Mouse (Mus musculus) limb, embryonic 11.5 days (tissue): Measurements from ENCODE around the gene Krt28. TPM values are rescaled to one million over a fixed set of nuclear protein-coding genes. Genes with fewer than 3 reads are reported as not detected.

Experiments
- ATAC-seq: fragments of 200-750 bp; cut with Nextera tagmentation; 2 replicates; pipeline ENCODE4 v1.8.0; 2017; ENCODE audit warnings: low read depth; ENCODE audit not compliant: insufficient number of reproducible peaks, low FRiP score, low TSS enrichment
- DNase-seq: peaks from one replicate; pipeline ENCODE4 v3.0.0-alpha.2; 2015; ENCODE audit warnings: low spot score
- H3K27ac ChIP-seq: fragments of 300-500 bp; sonication (generic); replicated peaks from 2 replicates; pipeline ENCODE4 v1.5.1; 2014; ENCODE audit warnings: low read depth, mild to moderate bottlenecking, low read length
- H3K27me3 ChIP-seq: fragments of 300-500 bp; sonication (generic); 2 replicates; pipeline ENCODE4 v1.6.1; 2014; ENCODE audit warnings: mild to moderate bottlenecking, low read length, mixed read lengths; ENCODE audit not compliant: control insufficient read depth, insufficient read depth
- H3K36me3 ChIP-seq: fragments of 300-500 bp; sonication (generic); 2 replicates; pipeline ENCODE4 v1.6.1; 2014; ENCODE audit warnings: mild to moderate bottlenecking, low read length, moderate library complexity, mixed read lengths; ENCODE audit not compliant: control insufficient read depth, insufficient read depth
- H3K4me1 ChIP-seq: fragments of 300-500 bp; sonication (generic); 2 replicates; pipeline ENCODE4 v1.6.1; 2014; ENCODE audit warnings: low read length, mixed read lengths; ENCODE audit not compliant: control insufficient read depth, insufficient read depth
- H3K4me2 ChIP-seq: fragments of 300-500 bp; sonication (generic); 2 replicates; pipeline ENCODE4 v1.6.1; 2014; ENCODE audit warnings: low read depth, mild to moderate bottlenecking, moderate library complexity; ENCODE audit not compliant: severe bottlenecking
- H3K4me3 ChIP-seq: fragments of 300-500 bp; sonication (generic); 2 replicates; pipeline ENCODE4 v1.5.1; 2014; ENCODE audit warnings: low read depth, low read length
- H3K9ac ChIP-seq: fragments of 300-500 bp; sonication (generic); 2 replicates; pipeline ENCODE4 v1.6.1; 2014; ENCODE audit warnings: mild to moderate bottlenecking, low read length
- H3K9me3 ChIP-seq: fragments of 300-500 bp; sonication (generic); 2 replicates; pipeline ENCODE4 v1.6.1; 2016; ENCODE audit warnings: low read length; ENCODE audit not compliant: control insufficient read depth
- WGBS: fragments of 180-500 bp; shearing (Covaris S2); extraction: QIAGEN DNeasy Blood & Tissue Kit; methylation state at CpG from one replicate; pipeline ENCODE4 v1.1.7; 2014; 5-methylcytosine and 5-hydroxymethylcytosine counted together
- polyA plus RNA-seq: library from polyadenylated mRNA; unstranded; fragments of >200 nt; fragmentation: Nextera tagmentation; extraction: Ambion mirVana; gene quantifications from 2 replicates; pipeline ENCODE4 v1.2.1, GENCODE M21; 2014

Gene Krt28
- polyA plus RNA-seq, 1 experiment from 2014 or later, result 0.47 TPM

DNA sequence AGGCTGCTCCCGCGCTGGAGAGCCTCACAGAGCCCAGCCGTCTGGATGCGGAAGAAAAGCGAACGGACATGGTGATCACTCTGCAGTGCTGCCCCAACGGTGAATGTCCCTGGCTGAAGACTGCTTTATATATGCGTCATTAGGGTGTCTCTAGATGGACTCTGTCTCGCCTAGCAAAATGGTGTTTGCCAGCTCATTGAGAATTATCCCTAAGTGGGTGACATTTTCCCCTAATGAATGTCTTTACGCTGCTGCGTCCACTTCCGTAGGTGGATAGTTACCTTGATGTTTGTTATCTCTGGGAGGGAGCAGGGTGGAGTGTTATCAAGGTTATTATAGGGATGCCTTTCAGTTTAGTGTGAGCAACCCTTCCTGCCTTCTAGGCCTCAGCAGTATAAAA is 23.7 kb downstream of the Krt28 start, which contains the start of gene Krt27:
Krt27 (minus strand) TSS at position 101 of the 400 bp plus-strand sequence.
- H3K4me2 ChIP-seq, result no peak within 1 kb of the TSS
- H3K9me3 ChIP-seq, result no peaks in the 10 kb centered on the region
- H3K27ac ChIP-seq, result no peak within 1 kb of the TSS
- no peak within 1 kb of the TSS for H3K4me3 ChIP-seq
- H3K36me3 ChIP-seq, result no peaks in the 10 kb centered on the region
- no peaks in the 10 kb centered on the region for H3K27me3 ChIP-seq
- 77% methylated on average over 12 of the region's 12 CpGs for WGBS
- H3K4me1 ChIP-seq, result no peaks in the 10 kb centered on the region
- DNase-seq (no peak), ATAC-seq (no peak)
- no peak within 1 kb of the TSS for H3K9ac ChIP-seq

GRCm38 (mm10) chr11:99339299-99339847 is 35.3 kb downstream of the Krt28 start:
- Histone ChIP-seq H3K4me1 (no peaks in the 10 kb centered on the region), H3K9me3 (no peaks in the 10 kb centered on the region), H3K27ac (no peak overlapping the region), H3K9ac (no peak overlapping the region), H3K4me3 (no peak overlapping the region), H3K27me3 (no peaks in the 10 kb centered on the region), H3K4me2 (no peak overlapping the region), H3K36me3 (no peaks in the 10 kb centered on the region)
- DNase-seq (no peak), ATAC-seq (no peak)
- 84% methylated on average over 11 of the region's 11 CpGs for WGBS

DNA sequence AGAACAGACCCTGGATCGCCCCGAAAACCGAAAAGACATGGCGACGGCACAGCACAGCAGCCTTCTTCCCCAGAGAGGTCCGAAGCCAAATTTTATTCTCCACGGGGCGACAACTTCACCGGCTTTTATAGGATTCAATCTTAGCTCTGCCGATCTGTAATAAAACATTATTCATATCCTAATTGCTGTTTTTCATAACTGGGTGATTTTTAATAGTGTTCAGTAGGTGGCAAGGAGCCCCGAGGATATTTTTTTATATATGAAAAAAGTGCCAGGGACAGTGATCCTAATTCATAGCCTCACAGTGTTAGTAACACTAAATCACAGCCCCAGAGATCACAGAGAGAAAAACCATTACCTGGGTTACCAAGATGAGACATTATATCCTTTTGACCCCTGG is 36.8 kb downstream of the Krt28 start, which contains the start of gene Krt26:
Krt26 (minus strand) TSS at position 101 of the 400 bp plus-strand sequence.
- H3K9me3 ChIP-seq, result no peaks in the 10 kb centered on the region
- H3K27me3 ChIP-seq, result no peaks in the 10 kb centered on the region
- no peak within 1 kb of the TSS for H3K9ac ChIP-seq
- H3K4me1 ChIP-seq, result no peaks in the 10 kb centered on the region
- no peak within 1 kb of the TSS for H3K4me2 ChIP-seq
- H3K4me3 ChIP-seq, result no peak within 1 kb of the TSS
- H3K36me3 ChIP-seq, result no peaks in the 10 kb centered on the region
- ATAC-seq (no peak), DNase-seq (no peak)
- WGBS, result 92% methylated on average over 11 of the region's 11 CpGs
- no peak within 1 kb of the TSS for H3K27ac ChIP-seq

GRCm38 (mm10) chr11:99333426-99333825 is 41.3 kb downstream of the Krt28 start:
- 81% methylated on average over 13 of the region's 13 CpGs for WGBS
- no peak for DNase-seq
- Histone ChIP-seq H3K9ac (no peak overlapping the region), H3K4me1 (no peaks in the 10 kb centered on the region), H3K27ac (no peak overlapping the region), H3K27me3 (no peaks in the 10 kb centered on the region), H3K4me2 (no peak overlapping the region), H3K4me3 (no peak overlapping the region), H3K9me3 (no peaks in the 10 kb centered on the region), H3K36me3 (no peaks in the 10 kb centered on the region)
- no peak for ATAC-seq

GRCm38 (mm10) chr11:99329655-99330054 is 45.0 kb downstream of the Krt28 start:
- H3K4me1 ChIP-seq, result no peaks in the 10 kb centered on the region
- DNase-seq (no peak), ATAC-seq (no peak)
- no peak overlapping the region for H3K27ac ChIP-seq
- H3K4me2 ChIP-seq, result no peak overlapping the region
- no peaks in the 10 kb centered on the region for H3K9me3 ChIP-seq
- no peak overlapping the region for H3K9ac ChIP-seq
- no peak overlapping the region for H3K4me3 ChIP-seq
- no peaks in the 10 kb centered on the region for H3K27me3 ChIP-seq
- no peaks in the 10 kb centered on the region for H3K36me3 ChIP-seq
- WGBS, result 76% methylated on average over 2 of the region's 2 CpGs

- no peak for ATAC-seq
- no peak within 1 kb of the TSS for H3K4me2 ChIP-seq
- no peaks in the 10 kb centered on the region for H3K9me3 ChIP-seq
- no peak for DNase-seq
- no peak within 1 kb of the TSS for H3K27ac ChIP-seq
- 92% methylated on average over 11 of the region's 11 CpGs for WGBS
- H3K4me3 ChIP-seq, result no peak within 1 kb of the TSS
- no peaks in the 10 kb centered on the region for H3K36me3 ChIP-seq
- no peaks in the 10 kb centered on the region for H3K27me3 ChIP-seq
- no peak within 1 kb of the TSS for H3K9ac ChIP-seq
- no peaks in the 10 kb centered on the region for H3K4me1 ChIP-seq
These were observed 51.9 kb downstream of the Krt28 start, which contains the start of gene Krt25 for GRCm38 (mm10) chr11:99322851-99323250. TSS of gene Krt25 (minus strand) at chr11:99322951.

DNA sequence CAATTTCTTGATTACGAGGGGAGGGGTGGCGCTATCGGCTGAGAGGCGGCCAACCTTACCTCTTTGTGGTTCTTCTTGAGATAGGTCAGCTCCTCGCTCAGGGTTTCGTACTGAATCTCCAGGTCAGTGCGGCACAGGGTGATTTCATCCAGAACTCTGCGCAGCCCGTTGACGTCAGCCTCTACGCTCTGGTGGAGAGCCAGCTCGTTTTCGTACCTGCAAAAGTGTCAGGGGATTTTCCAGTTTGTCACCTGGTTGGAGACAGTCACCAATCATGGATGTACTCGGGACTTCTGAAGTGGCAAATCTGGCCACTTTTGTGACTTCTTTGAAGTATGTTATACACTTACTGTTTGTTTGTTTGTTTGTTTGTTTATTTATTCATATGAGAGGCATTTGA is 53.6 kb downstream of the Krt28 start:
- Histone ChIP-seq H3K4me3 (no peak overlapping the region), H3K4me1 (no peaks in the 10 kb centered on the region)
- no peak for DNase-seq

GRCm38 (mm10) chr11:99319127-99319526 is 55.6 kb downstream of the Krt28 start:
- Histone ChIP-seq H3K4me2 (no peak overlapping the region), H3K27me3 (no peaks in the 10 kb centered on the region), H3K36me3 (no peaks in the 10 kb centered on the region), H3K4me3 (no peak overlapping the region), H3K27ac (no peak overlapping the region), H3K9me3 (no peaks in the 10 kb centered on the region), H3K9ac (no peak overlapping the region), H3K4me1 (no peaks in the 10 kb centered on the region)
- 78% methylated on average over 9 of the region's 9 CpGs for WGBS
- DNase-seq, result no peak
- no peak for ATAC-seq

More for the DNA sequence above, 53.6 kb downstream of the Krt28 start:
- no peaks in the 10 kb centered on the region for H3K27me3 ChIP-seq
- H3K9ac ChIP-seq, result no peak overlapping the region
- no peak for ATAC-seq
- WGBS, result 87% methylated on average over 14 of the region's 14 CpGs
- H3K27ac ChIP-seq, result no peak overlapping the region
- H3K36me3 ChIP-seq, result no peaks in the 10 kb centered on the region
- H3K9me3 ChIP-seq, result no peaks in the 10 kb centered on the region
- no peak overlapping the region for H3K4me2 ChIP-seq

DNA sequence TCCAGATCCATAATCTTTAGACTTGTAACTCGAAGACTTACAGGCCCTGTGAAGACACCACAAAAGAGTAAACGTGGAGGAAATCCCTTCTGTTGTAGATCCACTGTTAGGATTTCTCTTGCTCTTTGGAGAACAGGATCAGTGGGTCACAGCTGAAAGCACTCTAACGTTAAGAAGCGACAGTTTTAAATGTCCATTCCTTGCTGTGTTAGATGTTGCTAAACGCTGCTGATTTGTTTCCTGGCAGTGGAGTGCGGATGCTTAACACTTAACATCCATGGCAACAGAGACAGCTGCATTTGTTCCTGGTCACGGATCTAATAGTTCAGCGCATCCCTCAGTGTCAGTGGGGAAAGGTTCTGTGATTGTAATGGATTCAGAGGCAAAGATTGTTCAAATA is 58.2 kb downstream of the Krt28 start:
- Histone ChIP-seq H3K9ac (no peak overlapping the region), H3K36me3 (no peaks in the 10 kb centered on the region), H3K4me1 (no peaks in the 10 kb centered on the region), H3K9me3 (no peaks in the 10 kb centered on the region), H3K27ac (no peak overlapping the region), H3K27me3 (no peaks in the 10 kb centered on the region), H3K4me2 (no peak overlapping the region), H3K4me3 (no peak overlapping the region)
- DNase-seq (no peak), ATAC-seq (no peak)
- WGBS, result 69% methylated on average over 8 of the region's 8 CpGs
